10 mouse cellular contexts compared by ENCODE assay signal in genomic region chr13:84449001-84449551, GRCm38 (mm10).
DNase-seq lines count a peak whose midpoint lies in the region; ATAC-seq and TF ChIP-seq lines count a peak whose summit lies in the region.
"Had no signal": no experiment of that assay in that cellular context is flagged by ENCODE, and none has a peak within 500 bp of the region (broad histone marks: within the 10 kb centered on the region; RNA-seq: fewer than 3 reads in every experiment).

No protein-coding gene starts in this region.

- H3K27ac ChIP-seq in kidney, embryonic 16.5 days (ENCODE audit: low read length): no peak overlapping the region
- peak overlapping the region; percentile 21; the same call in 1 of the 2 replicates for H3K27ac ChIP-seq in forebrain, postnatal 0 days (ENCODE audit: low read depth, low read length)
- H3K27ac ChIP-seq in liver, embryonic 11.5 days (ENCODE audit: low read depth, low read length): no peak overlapping the region
- H3K27ac ChIP-seq: heart, embryonic 15.5 days; macrophage had no signal

- H3K4me1 ChIP-seq in kidney, embryonic 16.5 days (ENCODE audit: insufficient read depth, low read length): no peaks in the 10 kb centered on the region
- no peaks in the 10 kb centered on the region for H3K4me1 ChIP-seq in forebrain, postnatal 0 days (ENCODE audit: insufficient read depth)
- no peaks in the 10 kb centered on the region for H3K4me1 ChIP-seq in liver, embryonic 11.5 days (replicated peaks; ENCODE audit: control insufficient read depth, insufficient read depth, low read length)
- H3K4me1 ChIP-seq: heart, embryonic 15.5 days had no signal

- no peaks in the 10 kb centered on the region for H3K27me3 ChIP-seq in kidney, embryonic 16.5 days (ENCODE audit: insufficient read depth, low read length)
- no peaks in the 10 kb centered on the region for H3K27me3 ChIP-seq in forebrain, postnatal 0 days (ENCODE audit: insufficient read depth, low read length)
- H3K27me3 ChIP-seq in liver, embryonic 11.5 days (replicated peaks; ENCODE audit: control insufficient read depth, insufficient read depth, low read length): no peaks in the 10 kb centered on the region
- H3K27me3 ChIP-seq: heart, embryonic 15.5 days had no signal

- H3K9ac ChIP-seq in kidney, embryonic 16.5 days (replicated peaks; ENCODE audit: low read length): no peak overlapping the region
- no peak overlapping the region for H3K9ac ChIP-seq in forebrain, postnatal 0 days
- H3K9ac ChIP-seq in liver, embryonic 11.5 days (ENCODE audit: low read depth, low read length): no peak overlapping the region
- H3K9ac ChIP-seq: heart, embryonic 15.5 days had no signal

- H3K4me2 ChIP-seq in kidney, embryonic 16.5 days (replicated peaks; ENCODE audit: low read depth, low read length): no peak overlapping the region
- H3K4me2 ChIP-seq in forebrain, postnatal 0 days (ENCODE audit: low read depth): no peak overlapping the region
- no peak overlapping the region for H3K4me2 ChIP-seq in liver, embryonic 11.5 days
- H3K4me2 ChIP-seq: heart, embryonic 15.5 days had no signal

- no peaks in the 10 kb centered on the region for H3K9me3 ChIP-seq in kidney, embryonic 16.5 days (ENCODE audit: low read length)
- no peaks in the 10 kb centered on the region for H3K9me3 ChIP-seq in forebrain, postnatal 0 days (ENCODE audit: low read length)
- no peaks in the 10 kb centered on the region for H3K9me3 ChIP-seq in liver, embryonic 11.5 days (ENCODE audit: control insufficient read depth, low read length)
- H3K9me3 ChIP-seq: heart, embryonic 15.5 days had no signal

- ATAC-seq in kidney, embryonic 16.5 days (ENCODE audit: low FRiP score, low TSS enrichment): peak; percentile 42; the same call in 1 of the 2 replicates
- peak; percentile 96 for ATAC-seq in forebrain, postnatal 0 days
- no peak for ATAC-seq in liver, embryonic 11.5 days (replicated peaks; ENCODE audit: low FRiP score)

- no peaks in the 10 kb centered on the region for H3K36me3 ChIP-seq in kidney, embryonic 16.5 days (ENCODE audit: insufficient read depth, low read length)
- no peaks in the 10 kb centered on the region for H3K36me3 ChIP-seq in forebrain, postnatal 0 days (ENCODE audit: insufficient read depth)
- H3K36me3 ChIP-seq in liver, embryonic 11.5 days (ENCODE audit: control insufficient read depth, insufficient read depth, low read length): no peaks in the 10 kb centered on the region
- H3K36me3 ChIP-seq: heart, embryonic 15.5 days had no signal

- TF ChIP-seq CTCF in forebrain, postnatal 0 days (IDR thresholded peaks at IDR 0.05; ENCODE audit: low read depth): no peak

- no peak for DNase-seq in kidney, adult 11 months
- DNase-seq in forebrain, postnatal 0 days: peak; percentile 75
- peak; percentile 71 for DNase-seq in left cerebral cortex, adult 11 months (ENCODE audit: low spot score)
- peak; percentile 58 for DNase-seq in right cerebral cortex, adult 18-20 months
- DNase-seq in liver, embryonic 11.5 days (ENCODE audit: low spot score): no peak
- DNase-seq in adipocyte (ENCODE audit: low spot score): no peak
- DNase-seq in kidney, postnatal 25 days: no peak

- 62% methylated on average over 6 of the region's 6 CpGs for WGBS in kidney, embryonic 16.5 days
- WGBS in forebrain, postnatal 0 days: 5% methylated on average over 6 of the region's 6 CpGs
- 72% methylated on average over 6 of the region's 6 CpGs for WGBS in liver, embryonic 11.5 days

- no peak overlapping the region for H3K4me3 ChIP-seq in kidney, embryonic 16.5 days (ENCODE audit: low read length)
- no peak overlapping the region for H3K4me3 ChIP-seq in forebrain, postnatal 0 days (ENCODE audit: low read depth, low read length)
- no peak overlapping the region for H3K4me3 ChIP-seq in liver, embryonic 11.5 days (ENCODE audit: low read depth, low read length)
- H3K4me3 ChIP-seq: heart, embryonic 15.5 days had no signal

Comparison
In these comparisons a context has a peak if more than half of its experiments do, and no peak if none do; other contexts are left out.
1. DNase-seq: peak in forebrain, postnatal 0 days (single experiment), left cerebral cortex, adult 11 months (single experiment) and right cerebral cortex, adult 18-20 months (single experiment); none in kidney, adult 11 months (single experiment), liver, embryonic 11.5 days (single experiment), adipocyte (single experiment) and kidney, postnatal 25 days (0 of 2).